Mouse (Mus musculus) MEL (cell line): ENCODE data around the gene Rps19. TPM values are rescaled to one million over a fixed set of nuclear protein-coding genes. Genes with fewer than 3 reads are reported as not detected.

Experiments
- DNase-seq: peaks from one replicate; pipeline ENCODE4 v3.0.0; 2011; ENCODE audit warnings: low read depth, low spot score
- H3K27ac ChIP-seq: 2 replicates; pipeline ENCODE4 v1.5.1; 2012; ENCODE audit warnings: low read depth, mild to moderate bottlenecking, control low read depth, low read length, moderate library complexity; ENCODE audit not compliant: control insufficient read depth
- H3K27me3 ChIP-seq, 2 experiments: fragments of 150-350 bp in 1 of 2; sonication (generic) in 1 of 2; 2 replicates each; pipeline ENCODE4 v1.6.1; 2012; ENCODE audit warnings: low read length in 2 of 2, mild to moderate bottlenecking in 2 of 2, improper control_type of control experiment in 1 of 2, moderate library complexity in 1 of 2; ENCODE audit not compliant: insufficient read depth in 2 of 2, control insufficient read depth in 1 of 2
- H3K36me3 ChIP-seq, 2 experiments: 2 replicates each; pipeline ENCODE4 v1.6.1; 2012 to 2014; ENCODE audit warnings: low read length in 2 of 2, improper control_type of control experiment in 1 of 2, inconsistent platforms in 1 of 2, mild to moderate bottlenecking in 1 of 2; ENCODE audit not compliant: insufficient read depth in 2 of 2, control insufficient read depth in 1 of 2
- H3K4me1 ChIP-seq, 2 experiments: fragments of 150-350 bp in 1 of 2; sonication (generic) in 1 of 2; 2 replicates each; pipeline ENCODE4 v1.6.1; 2012; ENCODE audit warnings: low read length in 2 of 2, improper control_type of control experiment in 1 of 2, mild to moderate bottlenecking in 1 of 2; ENCODE audit not compliant: insufficient read depth in 2 of 2, control insufficient read depth in 1 of 2
- H3K4me3 ChIP-seq, 2 experiments: fragments of 150-350 bp in 1 of 2; sonication (generic) in 1 of 2; 2 replicates each; pipeline ENCODE4 v1.5.1; 2012; ENCODE audit warnings: low read depth in 2 of 2, low read length in 2 of 2, mild to moderate bottlenecking in 2 of 2, moderate library complexity in 2 of 2, control low read depth in 1 of 2, improper control_type of control experiment in 1 of 2; ENCODE audit not compliant: control insufficient read depth in 1 of 2, insufficient read depth in 1 of 2
- H3K79me2 ChIP-seq: 2 replicates; pipeline ENCODE4 v1.6.1; 2012; ENCODE audit warnings: mild to moderate bottlenecking, low read length, moderate library complexity; ENCODE audit not compliant: control insufficient read depth, poor library complexity, insufficient read depth
- H3K9ac ChIP-seq: 2 replicates; pipeline ENCODE4 v1.6.1; 2012; ENCODE audit warnings: low read depth, mild to moderate bottlenecking, control low read depth, low read length, moderate library complexity; ENCODE audit not compliant: control insufficient read depth, poor library complexity, severe bottlenecking
- H3K9me3 ChIP-seq: fragments of 150-350 bp; sonication (generic); replicated peaks from 2 replicates; pipeline ENCODE4 v1.6.1; 2012; ENCODE audit warnings: mild to moderate bottlenecking, low read length, improper control_type of control experiment, moderate library complexity; ENCODE audit not compliant: insufficient read depth
- BHLHE40 ChIP-seq: IDR thresholded peaks from 2 replicates; pipeline ENCODE4 v1.6.1; 2012; ENCODE audit warnings: low read depth, mild to moderate bottlenecking, inconsistent platforms, low read length, improper control_type of control experiment, borderline replicate concordance
- CHD1 ChIP-seq: IDR thresholded peaks from 2 replicates; pipeline ENCODE4 v1.6.1; 2012; ENCODE audit warnings: low read depth, mild to moderate bottlenecking, inconsistent platforms, low read length, improper control_type of control experiment
- ETS1 ChIP-seq: IDR thresholded peaks from 2 replicates; pipeline ENCODE4 v1.6.1; 2012; ENCODE audit warnings: low read depth, mild to moderate bottlenecking, inconsistent platforms, low read length, improper control_type of control experiment, moderate library complexity
- GABPA ChIP-seq: IDR thresholded peaks from 2 replicates; pipeline ENCODE4 v1.6.1; 2012; ENCODE audit warnings: low read depth, mild to moderate bottlenecking, inconsistent platforms, low read length, improper control_type of control experiment, moderate library complexity
- GATA1 ChIP-seq: IDR thresholded peaks from 2 replicates; pipeline ENCODE4 v1.6.1; 2011; ENCODE audit warnings: low read depth, low read length, improper control_type of control experiment
- HCFC1 ChIP-seq: IDR thresholded peaks from 2 replicates; pipeline ENCODE4 v1.6.1; 2012; ENCODE audit warnings: low read depth, mild to moderate bottlenecking, inconsistent platforms, low read length, improper control_type of control experiment, moderate library complexity
- JUND ChIP-seq: IDR thresholded peaks from 2 replicates; pipeline ENCODE4 v1.6.1; 2011; ENCODE audit warnings: low read depth, mild to moderate bottlenecking, improper control_type of control experiment, low read length
- KAT2A ChIP-seq: conservative IDR thresholded peaks from 2 replicates; pipeline ENCODE4 v1.6.1; 2012; ENCODE audit warnings: low read depth, low read length, improper control_type of control experiment, inconsistent platforms
- MAX ChIP-seq: IDR thresholded peaks from 2 replicates; pipeline ENCODE4 v1.6.1; 2011; ENCODE audit warnings: low read length, improper control_type of control experiment
- MXI1 ChIP-seq: IDR thresholded peaks from 2 replicates; pipeline ENCODE4 v1.6.1; 2011; ENCODE audit warnings: mild to moderate bottlenecking, low read depth, low read length, improper control_type of control experiment
- MYB ChIP-seq: IDR thresholded peaks from 2 replicates; pipeline ENCODE4 v1.6.1; 2011; ENCODE audit warnings: mild to moderate bottlenecking, low read depth, low read length, improper control_type of control experiment
- NELFE ChIP-seq: IDR thresholded peaks from 2 replicates; pipeline ENCODE4 v1.6.1; 2011; ENCODE audit warnings: low read depth, low read length, improper control_type of control experiment
- POLR2A ChIP-seq, 2 experiments: IDR thresholded peaks; 2 replicates each; pipeline ENCODE4 v1.6.1; 2011 to 2012; ENCODE audit warnings: low read length in 2 of 2, mild to moderate bottlenecking in 2 of 2, control low read depth in 1 of 2, improper control_type of control experiment in 1 of 2, low read depth in 1 of 2, moderate library complexity in 1 of 2; ENCODE audit not compliant: control insufficient read depth in 1 of 2, insufficient read depth in 1 of 2, poor library complexity in 1 of 2
- POLR2AphosphoS2 ChIP-seq: IDR thresholded peaks from 2 replicates; pipeline ENCODE4 v1.6.1; 2011; ENCODE audit warnings: low read length, improper control_type of control experiment
- POLR2AphosphoS5 ChIP-seq: IDR thresholded peaks from 2 replicates; pipeline ENCODE4 v1.6.1; 2012; ENCODE audit warnings: low read depth, borderline replicate concordance, mild to moderate bottlenecking, inconsistent platforms, low read length, moderate library complexity, mixed read lengths
- RAD21 ChIP-seq: IDR thresholded peaks from 2 replicates; pipeline ENCODE4 v1.6.1; 2011; ENCODE audit warnings: mild to moderate bottlenecking, low read depth, low read length, improper control_type of control experiment
- SMC3 ChIP-seq: IDR thresholded peaks from 2 replicates; pipeline ENCODE4 v1.6.1; 2011; ENCODE audit warnings: low read depth, low read length, improper control_type of control experiment
- TAL1 ChIP-seq: IDR thresholded peaks from 2 replicates; pipeline ENCODE4 v1.6.1; 2012; ENCODE audit warnings: mild to moderate bottlenecking, inconsistent platforms, low read length, moderate library complexity, mixed read lengths
- TCF12 ChIP-seq: IDR thresholded peaks from 2 replicates; pipeline ENCODE4 v1.6.1; 2014; ENCODE audit warnings: low read depth, mild to moderate bottlenecking, inconsistent platforms, low read length, improper control_type of control experiment, moderate library complexity
- ZC3H11A ChIP-seq: IDR thresholded peaks from 2 replicates; pipeline ENCODE4 v1.6.1; 2012; ENCODE audit warnings: low read depth, mild to moderate bottlenecking, inconsistent platforms, low read length, improper control_type of control experiment
- polyA plus RNA-seq, 2 experiments: library from polyadenylated mRNA; stranded (reverse) in 1 of 2; unstranded in 1 of 2; fragments of >175 nt in 1 of 2; fragments of >200 nt in 1 of 2; gene quantifications; 2 replicates each; pipeline versions ENCODE4 v1.2.1 to v1.2.4; 2012; ENCODE audit warnings: low replicate concordance in 2 of 2, low read depth in 1 of 2; ENCODE audit not compliant: insufficient read length in 2 of 2, insufficient read depth in 1 of 2, missing spikeins in 1 of 2
- total RNA-seq: library from RNA; depleted of rRNA; stranded (reverse); fragments of 300-350 nt; gene quantifications from 2 replicates; pipeline ENCODE4 v1.2.3, GENCODE M21; 2012

The Rps19 gene
- total and polyA plus RNA-seq, 3 experiments, result 2,454 to 3,580 TPM; not detected in 1

DNA sequence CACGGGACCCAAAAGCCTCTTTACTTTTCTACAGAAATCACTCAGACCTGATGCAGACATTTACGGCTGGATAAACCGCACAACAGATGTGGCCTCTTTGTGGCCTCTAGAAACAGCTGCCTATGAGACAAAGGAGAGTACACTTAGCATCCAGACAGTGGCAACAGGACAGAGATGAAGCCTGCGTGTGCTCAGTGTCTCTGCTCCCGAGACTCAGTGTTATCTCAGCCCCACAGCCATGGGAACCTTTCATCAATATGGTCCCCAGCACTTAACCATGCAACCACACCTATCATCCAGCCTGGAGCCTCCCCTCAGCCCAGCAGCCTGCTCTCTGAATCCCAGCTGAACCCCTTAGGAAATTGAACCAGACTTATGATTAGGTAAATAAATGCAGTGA is 24.9 kb upstream of the Rps19 start:
- Histone ChIP-seq H3K9ac (no peak overlapping the region), H3K9me3 (no peaks in the 10 kb centered on the region), H3K4me3 (no peak overlapping the region), H3K27me3 (peaks cover 0 to 4% of the 10 kb centered on the region in 2 experiments; a peak in 3 of 4 replicates), H3K27ac (no peak overlapping the region), H3K36me3 (peaks cover 0 to under 1% of the 10 kb centered on the region in 2 experiments; a peak in 2 of 4 replicates), H3K79me2 (no peaks in the 10 kb centered on the region), H3K4me1 (peaks cover 0 to 4% of the 10 kb centered on the region in 2 experiments; a peak in 2 of 4 replicates)
- TF ChIP-seq KAT2A (no peak), TAL1 (0 out of 2 replicates have a peak, but pooled peaks have one; percentile 22)
- DNase-seq, result no peak

- Histone ChIP-seq H3K4me1 (no peaks in the 10 kb centered on the region), H3K9ac (no peak within 1 kb of the TSS), H3K36me3 (no peaks in the 10 kb centered on the region), H3K9me3 (no peaks in the 10 kb centered on the region), H3K27me3 (peaks cover 0 to 5% of the 10 kb centered on the region in 2 experiments; a peak in 3 of 4 replicates), H3K79me2 (no peaks in the 10 kb centered on the region), H3K27ac (no peak within 1 kb of the TSS), H3K4me3 (no peak within 1 kb of the TSS)
- no peak for DNase-seq
- no peak for TF ChIP-seq MXI1
- no peak for TF ChIP-seq TCF12
- no peak for TF ChIP-seq POLR2AphosphoS5
- TF ChIP-seq MAX, result no peak
- no peak for TF ChIP-seq BHLHE40
- no peak for TF ChIP-seq GATA1
- TF ChIP-seq HCFC1, result no peak
- no peak for TF ChIP-seq ETS1
- no peak for TF ChIP-seq ZC3H11A
- no peak for TF ChIP-seq SMC3
- TF ChIP-seq TAL1, result no peak
- TF ChIP-seq MYB, result no peak
These were observed 22.3 kb upstream of the Rps19 start, which contains the start of gene Gm9844 for GRCm38 (mm10) chr7:24861913-24862312. Gene Gm9844, plus strand, starts transcription at chr7:24862213.

DNA sequence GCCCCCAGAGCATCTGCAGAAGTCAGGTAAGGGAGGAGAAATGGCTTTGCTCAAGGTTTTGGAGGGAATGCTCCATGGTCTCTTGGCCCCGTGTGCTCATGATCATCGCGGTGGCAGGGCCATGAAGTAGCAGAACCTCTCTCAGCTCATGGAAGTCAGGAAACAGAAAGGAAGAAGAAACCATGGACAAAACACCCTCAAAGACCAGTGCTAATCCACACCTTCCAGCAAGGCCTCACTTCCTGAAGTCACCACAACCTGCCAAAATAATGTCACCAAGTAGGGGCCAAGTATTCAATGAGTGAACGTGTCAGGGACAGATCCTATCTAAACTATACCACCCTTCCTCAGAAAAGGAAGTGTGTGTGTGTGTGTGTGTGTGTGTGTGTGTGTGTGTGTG is 21.3 kb upstream of the Rps19 start:
- no peaks in the 10 kb centered on the region for H3K79me2 ChIP-seq
- peaks cover 0 to 5% of the 10 kb centered on the region in 2 experiments for H3K27me3 ChIP-seq
- no peaks in the 10 kb centered on the region for H3K9me3 ChIP-seq
- no peaks in the 10 kb centered on the region for H3K4me1 ChIP-seq
- no peak overlapping the region for H3K4me3 ChIP-seq
- H3K27ac ChIP-seq, result no peak overlapping the region
- DNase-seq, result peak; percentile 44
- H3K36me3 ChIP-seq, result no peaks in the 10 kb centered on the region
- no peak for TF ChIP-seq POLR2A (IDR thresholded peaks at IDR 0.05; ENCODE audit: control insufficient read depth in 1 of 2, insufficient read depth in 1 of 2, low read depth in 1 of 2, low read length in 2 of 2, poor library complexity in 1 of 2)
- TF ChIP-seq GABPA, result no peak
- TF ChIP-seq NELFE, result no peak
- TF ChIP-seq POLR2AphosphoS2, result no peak
- no peak for TF ChIP-seq CHD1
- TF ChIP-seq RAD21, result no peak
- TF ChIP-seq JUND, result no peak
- H3K9ac ChIP-seq, result no peak overlapping the region
